Mouse (Mus musculus) hindbrain, postnatal 0 days (tissue): ENCODE data around the gene Serpinb11. TPM values are rescaled to one million over a fixed set of nuclear protein-coding genes. Genes with fewer than 3 reads are reported as not detected.

Experiments used
- ATAC-seq: fragments of 200-750 bp; cut with Nextera tagmentation; 2 replicates; pipeline ENCODE4 v1.8.0; 2017; ENCODE audit warnings: mild to moderate bottlenecking, moderate TSS enrichment, moderate library complexity
- DNase-seq: peaks from one replicate; pipeline ENCODE4 v3.0.0-alpha.2; 2015; ENCODE audit warnings: low spot score
- H3K27ac ChIP-seq: fragments of 300-500 bp; sonication (generic); 2 replicates; pipeline ENCODE4 v1.5.1; 2014; ENCODE audit warnings: mild to moderate bottlenecking
- H3K27me3 ChIP-seq: fragments of 300-500 bp; sonication (generic); 2 replicates; pipeline ENCODE4 v1.6.1; 2014; ENCODE audit warnings: low read length, mixed read lengths; ENCODE audit not compliant: insufficient read depth
- H3K36me3 ChIP-seq: fragments of 300-500 bp; sonication (generic); 2 replicates; pipeline ENCODE4 v1.6.1; 2014; ENCODE audit warnings: low read length, mixed read lengths; ENCODE audit not compliant: insufficient read depth
- H3K4me1 ChIP-seq: fragments of 300-500 bp; sonication (generic); 2 replicates; pipeline ENCODE4 v1.6.1; 2014; ENCODE audit warnings: antibody characterized with exemption, low read length, mixed read lengths; ENCODE audit not compliant: insufficient read depth
- H3K4me2 ChIP-seq: fragments of 300-500 bp; sonication (generic); 2 replicates; pipeline ENCODE4 v1.6.1; 2014; ENCODE audit warnings: low read depth, mild to moderate bottlenecking, low read length, moderate library complexity, mixed read lengths
- H3K4me3 ChIP-seq: fragments of 300-500 bp; sonication (generic); 2 replicates; pipeline ENCODE4 v1.5.1; 2014; ENCODE audit warnings: low read length
- H3K9ac ChIP-seq: fragments of 300-500 bp; sonication (generic); replicated peaks from 2 replicates; pipeline ENCODE4 v1.6.1; 2014; ENCODE audit warnings: mild to moderate bottlenecking, low read length, moderate library complexity, mixed read lengths
- H3K9me3 ChIP-seq: fragments of 300-500 bp; sonication (generic); 2 replicates; pipeline ENCODE4 v1.6.1; 2016; ENCODE audit warnings: low read length, mixed read lengths
- CTCF ChIP-seq: IDR thresholded peaks from 2 replicates; pipeline ENCODE4 v1.5.1; 2016; ENCODE audit warnings: antibody characterized with exemption, control low read depth, low read depth
- whole genome bisulfite sequencing: fragments of 180-500 bp; shearing (Covaris S2); extraction: QIAGEN DNeasy Blood & Tissue Kit; methylation state at CpG from one replicate; pipeline ENCODE4 v1.1.7; 2014; 5-methylcytosine and 5-hydroxymethylcytosine counted together
- polyA plus RNA-seq: library from polyadenylated mRNA; unstranded; fragments of >200 nt; fragmentation: Nextera tagmentation; extraction: Ambion mirVana; gene quantifications from 2 replicates; pipeline ENCODE4 v1.2.1, GENCODE M21; 2015
- total RNA-seq: library from RNA; depleted of rRNA; stranded (reverse); fragments of >200 nt; gene quantifications from 2 replicates; pipeline ENCODE4 v1.2.3, GENCODE M21; 2014

Gene Serpinb11
- total and polyA plus RNA-seq, 2 experiments from 2014 or later: not detected

GRCm38 (mm10) chr1:107368944-107369343 is 7.9 kb downstream of the Serpinb11 start:
- 57% methylated on average over 2 of the region's 2 CpGs for WGBS
- DNase-seq (no peak), ATAC-seq (no peak)
- no peaks in the 10 kb centered on the region for H3K9me3 ChIP-seq
- no peak overlapping the region for H3K9ac ChIP-seq
- H3K36me3 ChIP-seq: no peaks in the 10 kb centered on the region
- TF ChIP-seq CTCF: no peak
- no peaks in the 10 kb centered on the region for H3K27me3 ChIP-seq
- H3K27ac ChIP-seq: no peak overlapping the region
- no peak overlapping the region for H3K4me3 ChIP-seq
- H3K4me1 ChIP-seq: no peaks in the 10 kb centered on the region
- no peak overlapping the region for H3K4me2 ChIP-seq

GRCm38 (mm10) chr1:107376952-107377351 is 16.0 kb downstream of the Serpinb11 start:
- Histone ChIP-seq H3K27ac (no peak overlapping the region), H3K36me3 (no peaks in the 10 kb centered on the region), H3K4me2 (no peak overlapping the region), H3K27me3 (no peaks in the 10 kb centered on the region), H3K9me3 (no peaks in the 10 kb centered on the region), H3K4me3 (no peak overlapping the region), H3K4me1 (no peaks in the 10 kb centered on the region), H3K9ac (no peak overlapping the region)
- no peak for DNase-seq
- 73% methylated on average over 4 of the region's 4 CpGs for WGBS
- TF ChIP-seq CTCF: no peak
- ATAC-seq: no peak

- DNase-seq (no peak), ATAC-seq (no peak)
- no peak for TF ChIP-seq CTCF
- no peaks in the 10 kb centered on the region for H3K36me3 ChIP-seq
- no peaks in the 10 kb centered on the region for H3K9me3 ChIP-seq
- H3K9ac ChIP-seq: no peak overlapping the region
- no peak overlapping the region for H3K4me3 ChIP-seq
- no peaks in the 10 kb centered on the region for H3K4me1 ChIP-seq
- no peak overlapping the region for H3K27ac ChIP-seq
- H3K27me3 ChIP-seq: no peaks in the 10 kb centered on the region
- H3K4me2 ChIP-seq: no peak overlapping the region
Observed at GRCm38 (mm10) chr1:107378368-107378767, 17.4 kb downstream of the Serpinb11 start.

GRCm38 (mm10) chr1:107381491-107381890 is 20.5 kb downstream of the Serpinb11 start:
- ATAC-seq: no peak
- no peaks in the 10 kb centered on the region for H3K9me3 ChIP-seq

GRCm38 (mm10) chr1:107382404-107382803 is 21.4 kb downstream of the Serpinb11 start:
- H3K27ac ChIP-seq: no peak overlapping the region
- DNase-seq (no peak), ATAC-seq (no peak)
- H3K4me3 ChIP-seq: no peak overlapping the region
- no peak overlapping the region for H3K4me2 ChIP-seq
- no peaks in the 10 kb centered on the region for H3K36me3 ChIP-seq
- H3K9me3 ChIP-seq: no peaks in the 10 kb centered on the region
- no peaks in the 10 kb centered on the region for H3K27me3 ChIP-seq
- no peak for TF ChIP-seq CTCF
- 98% methylated on average over 1 of the region's 1 CpGs for WGBS
- H3K9ac ChIP-seq: no peak overlapping the region
- H3K4me1 ChIP-seq: no peaks in the 10 kb centered on the region

More at GRCm38 (mm10) chr1:107381491-107381890, 20.5 kb downstream of the Serpinb11 start:
- no peak overlapping the region for H3K9ac ChIP-seq
- H3K4me3 ChIP-seq: no peak overlapping the region
- no peak for TF ChIP-seq CTCF
- H3K4me1 ChIP-seq: no peaks in the 10 kb centered on the region
- H3K27me3 ChIP-seq: no peaks in the 10 kb centered on the region
- no peaks in the 10 kb centered on the region for H3K36me3 ChIP-seq
- no peak for DNase-seq
- no peak overlapping the region for H3K27ac ChIP-seq
- H3K4me2 ChIP-seq: no peak overlapping the region

GRCm38 (mm10) chr1:107384532-107384931 is 23.5 kb downstream of the Serpinb11 start:
- ATAC-seq (no peak), DNase-seq (no peak)
- Histone ChIP-seq H3K4me3 (no peak overlapping the region), H3K4me2 (no peak overlapping the region), H3K9me3 (no peaks in the 10 kb centered on the region), H3K9ac (no peak overlapping the region), H3K4me1 (no peaks in the 10 kb centered on the region), H3K27ac (no peak overlapping the region), H3K36me3 (no peaks in the 10 kb centered on the region), H3K27me3 (no peaks in the 10 kb centered on the region)
- 95% methylated on average over 9 of the region's 9 CpGs for WGBS
- no peak for TF ChIP-seq CTCF

GRCm38 (mm10) chr1:107389753-107390152 is 28.8 kb downstream of the Serpinb11 start:
- DNase-seq (no peak), ATAC-seq (no peak)
- Histone ChIP-seq H3K4me1 (no peaks in the 10 kb centered on the region), H3K36me3 (no peaks in the 10 kb centered on the region), H3K4me2 (no peak overlapping the region), H3K9ac (no peak overlapping the region), H3K9me3 (no peaks in the 10 kb centered on the region), H3K27me3 (no peaks in the 10 kb centered on the region), H3K4me3 (no peak overlapping the region), H3K27ac (no peak overlapping the region)
- no peak for TF ChIP-seq CTCF
- WGBS: 94% methylated on average over 2 of the region's 2 CpGs
